Mouse (Mus musculus) MEL (cell line): ENCODE data around the gene Nanos2. TPM values are rescaled to one million over a fixed set of nuclear protein-coding genes. Genes with fewer than 3 reads are reported as not detected.

Experiments used
- DNase-seq: peaks from one replicate; pipeline ENCODE4 v3.0.0; 2011; ENCODE audit warnings: low read depth, low spot score
- H3K27ac ChIP-seq: 2 replicates; pipeline ENCODE4 v1.5.1; 2012; ENCODE audit warnings: low read depth, mild to moderate bottlenecking, control low read depth, low read length, moderate library complexity; ENCODE audit not compliant: control insufficient read depth
- H3K27me3 ChIP-seq, 2 experiments: fragments of 150-350 bp in 1 of 2; sonication (generic) in 1 of 2; 2 replicates each; pipeline ENCODE4 v1.6.1; 2012; ENCODE audit warnings: low read length in 2 of 2, mild to moderate bottlenecking in 2 of 2, improper control_type of control experiment in 1 of 2, moderate library complexity in 1 of 2; ENCODE audit not compliant: insufficient read depth in 2 of 2, control insufficient read depth in 1 of 2
- H3K36me3 ChIP-seq, 2 experiments: 2 replicates each; pipeline ENCODE4 v1.6.1; 2012 to 2014; ENCODE audit warnings: low read length in 2 of 2, improper control_type of control experiment in 1 of 2, inconsistent platforms in 1 of 2, mild to moderate bottlenecking in 1 of 2; ENCODE audit not compliant: insufficient read depth in 2 of 2, control insufficient read depth in 1 of 2
- H3K4me1 ChIP-seq, 2 experiments: fragments of 150-350 bp in 1 of 2; sonication (generic) in 1 of 2; 2 replicates each; pipeline ENCODE4 v1.6.1; 2012; ENCODE audit warnings: low read length in 2 of 2, improper control_type of control experiment in 1 of 2, mild to moderate bottlenecking in 1 of 2; ENCODE audit not compliant: insufficient read depth in 2 of 2, control insufficient read depth in 1 of 2
- H3K4me3 ChIP-seq, 2 experiments: fragments of 150-350 bp in 1 of 2; sonication (generic) in 1 of 2; 2 replicates each; pipeline ENCODE4 v1.5.1; 2012; ENCODE audit warnings: low read depth in 2 of 2, low read length in 2 of 2, mild to moderate bottlenecking in 2 of 2, moderate library complexity in 2 of 2, control low read depth in 1 of 2, improper control_type of control experiment in 1 of 2; ENCODE audit not compliant: control insufficient read depth in 1 of 2, insufficient read depth in 1 of 2
- H3K79me2 ChIP-seq: 2 replicates; pipeline ENCODE4 v1.6.1; 2012; ENCODE audit warnings: mild to moderate bottlenecking, low read length, moderate library complexity; ENCODE audit not compliant: control insufficient read depth, poor library complexity, insufficient read depth
- H3K9ac ChIP-seq: 2 replicates; pipeline ENCODE4 v1.6.1; 2012; ENCODE audit warnings: low read depth, mild to moderate bottlenecking, control low read depth, low read length, moderate library complexity; ENCODE audit not compliant: control insufficient read depth, poor library complexity, severe bottlenecking
- H3K9me3 ChIP-seq: fragments of 150-350 bp; sonication (generic); replicated peaks from 2 replicates; pipeline ENCODE4 v1.6.1; 2012; ENCODE audit warnings: mild to moderate bottlenecking, low read length, improper control_type of control experiment, moderate library complexity; ENCODE audit not compliant: insufficient read depth
- CHD1 ChIP-seq: IDR thresholded peaks from 2 replicates; pipeline ENCODE4 v1.6.1; 2012; ENCODE audit warnings: low read depth, mild to moderate bottlenecking, inconsistent platforms, low read length, improper control_type of control experiment
- CHD2 ChIP-seq: IDR thresholded peaks from 2 replicates; pipeline ENCODE4 v1.6.1; 2011; ENCODE audit warnings: low read length, improper control_type of control experiment
- E2F4 ChIP-seq: IDR thresholded peaks from 2 replicates; pipeline ENCODE4 v1.6.1; 2011; ENCODE audit warnings: low read depth, low read length, improper control_type of control experiment, borderline replicate concordance
- ETS1 ChIP-seq: IDR thresholded peaks from 2 replicates; pipeline ENCODE4 v1.6.1; 2012; ENCODE audit warnings: low read depth, mild to moderate bottlenecking, inconsistent platforms, low read length, improper control_type of control experiment, moderate library complexity
- JUND ChIP-seq: IDR thresholded peaks from 2 replicates; pipeline ENCODE4 v1.6.1; 2011; ENCODE audit warnings: low read depth, mild to moderate bottlenecking, improper control_type of control experiment, low read length
- KAT2A ChIP-seq: conservative IDR thresholded peaks from 2 replicates; pipeline ENCODE4 v1.6.1; 2012; ENCODE audit warnings: low read depth, low read length, improper control_type of control experiment, inconsistent platforms
- MAZ ChIP-seq: IDR thresholded peaks from 2 replicates; pipeline ENCODE4 v1.6.1; 2012; ENCODE audit warnings: low read depth, mild to moderate bottlenecking, inconsistent platforms, low read length, improper control_type of control experiment
- MEF2A ChIP-seq: IDR thresholded peaks from 2 replicates; pipeline ENCODE4 v1.6.1; 2014; ENCODE audit warnings: low read depth, mild to moderate bottlenecking, inconsistent platforms, low read length, improper control_type of control experiment; ENCODE audit not compliant: poor library complexity, insufficient replicate concordance, severe bottlenecking; ENCODE audit errors: extremely low read depth
- POLR2A ChIP-seq, 2 experiments: IDR thresholded peaks; 2 replicates each; pipeline ENCODE4 v1.6.1; 2011 to 2012; ENCODE audit warnings: low read length in 2 of 2, mild to moderate bottlenecking in 2 of 2, control low read depth in 1 of 2, improper control_type of control experiment in 1 of 2, low read depth in 1 of 2, moderate library complexity in 1 of 2; ENCODE audit not compliant: control insufficient read depth in 1 of 2, insufficient read depth in 1 of 2, poor library complexity in 1 of 2
- POLR2AphosphoS5 ChIP-seq: IDR thresholded peaks from 2 replicates; pipeline ENCODE4 v1.6.1; 2012; ENCODE audit warnings: low read depth, borderline replicate concordance, mild to moderate bottlenecking, inconsistent platforms, low read length, moderate library complexity, mixed read lengths
- SIN3A ChIP-seq: IDR thresholded peaks from 2 replicates; pipeline ENCODE4 v1.6.1; 2012; ENCODE audit warnings: low read length, improper control_type of control experiment, inconsistent platforms
- SMC3 ChIP-seq: IDR thresholded peaks from 2 replicates; pipeline ENCODE4 v1.6.1; 2011; ENCODE audit warnings: low read depth, low read length, improper control_type of control experiment
- UBTF ChIP-seq: IDR thresholded peaks from 2 replicates; pipeline ENCODE4 v1.6.1; 2012; ENCODE audit warnings: low read depth, mild to moderate bottlenecking, inconsistent platforms, low read length, improper control_type of control experiment, moderate library complexity, borderline replicate concordance; ENCODE audit not compliant: insufficient read depth
- ZC3H11A ChIP-seq: IDR thresholded peaks from 2 replicates; pipeline ENCODE4 v1.6.1; 2012; ENCODE audit warnings: low read depth, mild to moderate bottlenecking, inconsistent platforms, low read length, improper control_type of control experiment
- polyA plus RNA-seq, 2 experiments: library from polyadenylated mRNA; stranded (reverse) in 1 of 2; unstranded in 1 of 2; fragments of >175 nt in 1 of 2; fragments of >200 nt in 1 of 2; gene quantifications; 2 replicates each; pipeline versions ENCODE4 v1.2.1 to v1.2.4; 2012; ENCODE audit warnings: low replicate concordance in 2 of 2, low read depth in 1 of 2; ENCODE audit not compliant: insufficient read length in 2 of 2, insufficient read depth in 1 of 2, missing spikeins in 1 of 2
- total RNA-seq: library from RNA; depleted of rRNA; stranded (reverse); fragments of 300-350 nt; gene quantifications from 2 replicates; pipeline ENCODE4 v1.2.3, GENCODE M21; 2012

Nanos2 gene
- total and polyA plus RNA-seq, 3 experiments: not detected

DNA sequence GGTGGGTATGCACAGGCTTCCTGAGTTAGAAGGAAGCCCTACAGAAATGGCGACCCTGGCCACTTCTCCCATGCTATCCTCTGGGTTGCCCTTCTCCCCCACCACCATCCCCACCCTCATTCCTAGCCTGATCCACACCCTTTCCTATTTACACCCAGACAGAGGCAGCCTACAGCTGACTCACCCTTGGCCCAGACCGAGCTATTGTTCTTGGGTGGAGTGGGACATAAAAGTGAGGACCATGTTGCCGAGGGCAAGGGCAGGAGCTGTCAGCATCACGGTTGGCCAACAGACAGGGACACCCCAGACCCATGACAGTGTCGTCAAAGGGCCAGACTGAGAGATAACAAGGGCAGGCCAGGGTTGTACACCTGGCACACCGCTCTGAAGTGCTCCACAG lies 39.0 kb upstream of the Nanos2 start:
- Histone ChIP-seq H3K79me2 (no peaks in the 10 kb centered on the region), H3K27ac (no peak overlapping the region), H3K9ac (no peak overlapping the region), H3K4me3 (no peak overlapping the region), H3K9me3 (no peaks in the 10 kb centered on the region), H3K4me1 (peaks cover 0 to 14% of the 10 kb centered on the region in 2 experiments; a peak in 2 of 4 replicates), H3K36me3 (peaks cover 0 to 5% of the 10 kb centered on the region in 2 experiments; a peak in 1 of 4 replicates), H3K27me3 (peaks cover 2 to 6% of the 10 kb centered on the region in 2 experiments)
- TF ChIP-seq CHD2: no peak
- TF ChIP-seq POLR2AphosphoS5: no peak; the same call in 1 of the 2 replicates
- no peak for TF ChIP-seq SMC3
- no peak for TF ChIP-seq ETS1
- no peak for TF ChIP-seq CHD1
- no peak for TF ChIP-seq SIN3A
- TF ChIP-seq E2F4: no peak
- TF ChIP-seq ZC3H11A: no peak
- TF ChIP-seq MAZ: no peak
- no peak for TF ChIP-seq MEF2A
- TF ChIP-seq JUND: no peak
- TF ChIP-seq POLR2A (IDR thresholded peaks at IDR 0.05; ENCODE audit: control insufficient read depth in 1 of 2, insufficient read depth in 1 of 2, low read depth in 1 of 2, low read length in 2 of 2, poor library complexity in 1 of 2): no peak
- DNase-seq: no peak

DNA sequence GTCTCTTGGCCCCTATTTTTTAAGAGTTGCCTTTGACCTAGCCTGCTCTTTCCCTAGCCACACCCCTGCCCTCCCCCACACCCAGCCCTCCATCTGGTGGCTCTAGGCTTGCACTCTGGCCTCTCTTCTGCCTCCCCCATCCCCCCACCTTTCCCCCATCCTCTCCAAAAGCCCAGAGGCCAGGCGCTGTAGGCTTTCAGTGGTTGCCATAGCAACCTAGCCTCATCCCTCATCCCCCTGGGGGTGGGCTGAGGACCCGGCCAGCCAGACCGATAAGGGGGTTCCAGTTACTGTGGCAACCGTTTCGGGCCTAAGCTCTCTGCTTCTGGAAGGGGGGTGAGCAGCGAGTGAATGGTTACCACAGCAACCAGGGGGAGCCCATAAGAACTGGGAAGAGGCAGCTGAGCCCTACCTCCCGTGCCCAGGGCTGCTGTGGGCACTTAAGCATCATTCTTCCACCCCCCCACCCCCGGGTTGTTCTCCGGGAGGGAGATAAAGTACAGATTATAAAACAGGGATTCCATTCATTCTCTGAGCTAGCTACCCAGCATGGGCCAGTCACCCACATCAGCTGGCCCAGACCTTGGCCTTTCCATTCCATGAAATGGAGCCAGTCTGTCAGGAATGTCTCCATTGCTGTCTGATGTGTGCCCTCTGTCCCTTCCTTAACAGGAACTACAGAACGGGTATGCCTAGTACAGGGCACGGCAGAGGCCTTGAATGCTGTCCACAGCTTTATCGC lies 37.2 kb upstream of the Nanos2 start:
- no peak for DNase-seq
- H3K36me3 ChIP-seq: peaks cover 0 to 5% of the 10 kb centered on the region in 2 experiments; a peak in 1 of 4 replicates
- no peak overlapping the region for H3K27ac ChIP-seq
- no peaks in the 10 kb centered on the region for H3K79me2 ChIP-seq
- H3K4me1 ChIP-seq: peaks cover 0 to 14% of the 10 kb centered on the region in 2 experiments; a peak in 2 of 4 replicates
- TF ChIP-seq ZC3H11A: no peak
- no peak for TF ChIP-seq KAT2A
- no peak for TF ChIP-seq UBTF
- no peak for TF ChIP-seq CHD2
- no peak for TF ChIP-seq MEF2A
- TF ChIP-seq, all 39 proteins: peak for 0
- Histone ChIP-seq H3K9ac (no peak overlapping the region), H3K27me3 (no peaks in the 10 kb centered on the region; a peak in 2 of 4 replicates), H3K4me3 (no peak overlapping the region), H3K9me3 (no peaks in the 10 kb centered on the region)
